10 mouse cellular contexts compared by ENCODE assay signal in genomic region chr15:96951783-96952182, GRCm38 (mm10).
A peak's percentile ranks its signal among the peaks of the same experiment; 100 is the strongest.
DNase-seq lines count a peak whose midpoint lies in the region; ATAC-seq and TF ChIP-seq lines count a peak whose summit lies in the region.
"Had no signal": no experiment of that assay in that cellular context is flagged by ENCODE, and none has a peak within 500 bp of the region (broad histone marks: within the 10 kb centered on the region; RNA-seq: fewer than 3 reads in every experiment).

No protein-coding gene starts in this region.

- H3K27me3 ChIP-seq in limb, embryonic 11.5 days (ENCODE audit: control insufficient read depth, insufficient read depth, low read length) = no peaks in the 10 kb centered on the region
- no peaks in the 10 kb centered on the region for H3K27me3 ChIP-seq in limb, embryonic 10.5 days (ENCODE audit: low read depth, poor library complexity, severe bottlenecking)
- H3K27me3 ChIP-seq in CH12.LX (replicated peaks) = no peaks in the 10 kb centered on the region
- H3K27me3 ChIP-seq in midbrain, embryonic 14.5 days (ENCODE audit: control insufficient read depth, insufficient read depth, low read length) = no peaks in the 10 kb centered on the region
- no peaks in the 10 kb centered on the region for H3K27me3 ChIP-seq in forebrain, embryonic 11.5 days (ENCODE audit: control insufficient read depth, insufficient read depth, low read length)
- H3K27me3 ChIP-seq: forebrain, embryonic 12.5 days; stomach, embryonic 15.5 days had no signal

- peak; percentile 43 for DNase-seq in limb, embryonic 11.5 days (ENCODE audit: low spot score)
- DNase-seq in limb, embryonic 10.5 days (ENCODE audit: low spot score) = no peak
- DNase-seq in CH12.LX (ENCODE audit: extremely low read depth) (peak; percentile 36), NIH3T3 (ENCODE audit: low read depth) (peak; percentile 25)
- peak; percentile 75 for DNase-seq in midbrain, embryonic 14.5 days
- DNase-seq in yolk sac, embryonic 10.5 days (ENCODE audit: low spot score) = no peak
- no peak for DNase-seq in forebrain, embryonic 11.5 days (ENCODE audit: low spot score)
- DNase-seq: cerebellum, postnatal 36 days had no signal

- H3K9me3 ChIP-seq in limb, embryonic 11.5 days (ENCODE audit: control insufficient read depth, low read length) = no peaks in the 10 kb centered on the region
- H3K9me3 ChIP-seq in limb, embryonic 10.5 days (replicated peaks) = no peaks in the 10 kb centered on the region
- H3K9me3 ChIP-seq in CH12.LX (replicated peaks; ENCODE audit: low read length) = no peaks in the 10 kb centered on the region
- H3K9me3 ChIP-seq in midbrain, embryonic 14.5 days (ENCODE audit: control insufficient read depth, low read length) = no peaks in the 10 kb centered on the region
- H3K9me3 ChIP-seq in forebrain, embryonic 11.5 days (ENCODE audit: control insufficient read depth, low read length) = no peaks in the 10 kb centered on the region
- H3K9me3 ChIP-seq: forebrain, embryonic 12.5 days; stomach, embryonic 15.5 days had no signal

- no peaks in the 10 kb centered on the region for H3K36me3 ChIP-seq in limb, embryonic 11.5 days (ENCODE audit: control insufficient read depth, insufficient read depth, low read length)
- H3K36me3 ChIP-seq in limb, embryonic 10.5 days = no peaks in the 10 kb centered on the region
- H3K36me3 ChIP-seq in CH12.LX (replicated peaks in 1 of 2; ENCODE audit: control insufficient read depth in 1 of 2, insufficient read depth in 1 of 2, low read length in 1 of 2) = no peaks in the 10 kb centered on the region
- no peaks in the 10 kb centered on the region for H3K36me3 ChIP-seq in midbrain, embryonic 14.5 days (ENCODE audit: control insufficient read depth, insufficient read depth, low read length)
- H3K36me3 ChIP-seq in forebrain, embryonic 11.5 days (ENCODE audit: control insufficient read depth, insufficient read depth, low read length) = no peaks in the 10 kb centered on the region
- H3K36me3 ChIP-seq: forebrain, embryonic 12.5 days; stomach, embryonic 15.5 days had no signal

- peak; percentile 18 for TF ChIP-seq RAD21 in CH12.LX (IDR thresholded peaks at IDR 0.05; ENCODE audit: low read depth, low read length)

- WGBS in limb, embryonic 11.5 days = 66% methylated on average over 5 of the region's 5 CpGs
- 61% methylated on average over 5 of the region's 5 CpGs for WGBS in limb, embryonic 10.5 days
- WGBS in midbrain, embryonic 14.5 days = 53% methylated on average over 5 of the region's 5 CpGs
- 39% methylated on average over 5 of the region's 5 CpGs for WGBS in forebrain, embryonic 11.5 days

- H3K4me3 ChIP-seq in limb, embryonic 11.5 days (ENCODE audit: low read depth, low read length) = no peak overlapping the region
- no peak overlapping the region for H3K4me3 ChIP-seq in limb, embryonic 10.5 days
- no peak overlapping the region for H3K4me3 ChIP-seq in CH12.LX (replicated peaks in 1 of 3; ENCODE audit: low read depth in 2 of 3, low read length in 2 of 3, poor library complexity in 1 of 3)
- H3K4me3 ChIP-seq in midbrain, embryonic 14.5 days (replicated peaks; ENCODE audit: low read depth, low read length) = no peak overlapping the region
- no peak overlapping the region for H3K4me3 ChIP-seq in forebrain, embryonic 11.5 days (ENCODE audit: low read depth, low read length)
- H3K4me3 ChIP-seq: forebrain, embryonic 12.5 days; stomach, embryonic 15.5 days had no signal

- in situ Hi-C loops in CH12.LX (cut with MboI; ENCODE audit: low pct_ligation_motif_present, low pct_unique_long_range_greater_than_20kb, low sequenced_read_pairs) = no loop called here

- TF ChIP-seq EP300 in CH12.LX (IDR thresholded peaks at IDR 0.05; ENCODE audit: low read length) = no peak

- peaks cover 7% of the 10 kb centered on the region; the same call in 1 of the 2 replicates for H3K4me1 ChIP-seq in limb, embryonic 11.5 days (ENCODE audit: control insufficient read depth, insufficient read depth, low read length)
- peaks cover 11% of the 10 kb centered on the region for H3K4me1 ChIP-seq in limb, embryonic 10.5 days
- peaks cover 4 to 21% of the 10 kb centered on the region in 2 experiments for H3K4me1 ChIP-seq in CH12.LX (ENCODE audit: control insufficient read depth in 1 of 2, insufficient read depth in 2 of 2)
- H3K4me1 ChIP-seq in midbrain, embryonic 14.5 days (ENCODE audit: control insufficient read depth, insufficient read depth, low read length) = peaks cover 11% of the 10 kb centered on the region; the same call in 1 of the 2 replicates
- no peaks in the 10 kb centered on the region for H3K4me1 ChIP-seq in forebrain, embryonic 11.5 days (replicated peaks; ENCODE audit: control insufficient read depth, insufficient read depth, low read length)
- H3K4me1 ChIP-seq: stomach, embryonic 15.5 days had no signal

- H3K79me2 ChIP-seq in CH12.LX (replicated peaks; ENCODE audit: control insufficient read depth, extremely low read depth, insufficient read depth, poor library complexity, severe bottlenecking) = no peaks in the 10 kb centered on the region

- TF ChIP-seq POLR2A in CH12.LX (IDR thresholded peaks at IDR 0.05; ENCODE audit: low read depth, low read length) = no peak

- no peak overlapping the region for H3K9ac ChIP-seq in limb, embryonic 11.5 days (ENCODE audit: low read length)
- H3K9ac ChIP-seq in CH12.LX (ENCODE audit: insufficient read depth, low read depth) = peak overlapping the region; percentile 13; the same call in 1 of the 2 replicates
- H3K9ac ChIP-seq in midbrain, embryonic 14.5 days (replicated peaks; ENCODE audit: low read length) = no peak overlapping the region
- no peak overlapping the region for H3K9ac ChIP-seq in forebrain, embryonic 11.5 days (ENCODE audit: low read length)
- H3K9ac ChIP-seq: forebrain, embryonic 12.5 days; stomach, embryonic 15.5 days had no signal

- ATAC-seq in limb, embryonic 11.5 days (ENCODE audit: insufficient number of reproducible peaks, low FRiP score, low TSS enrichment, low read depth) = no peak
- ATAC-seq in midbrain, embryonic 14.5 days (ENCODE audit: low FRiP score, low TSS enrichment) = no peak
- ATAC-seq in forebrain, embryonic 11.5 days (replicated peaks; ENCODE audit: low FRiP score) = no peak

- no peak overlapping the region for H3K4me2 ChIP-seq in limb, embryonic 11.5 days (ENCODE audit: low read depth, severe bottlenecking)
- H3K4me2 ChIP-seq in CH12.LX (ENCODE audit: insufficient read depth, low read depth, poor library complexity, severe bottlenecking) = no peak overlapping the region
- no peak overlapping the region for H3K4me2 ChIP-seq in midbrain, embryonic 14.5 days (ENCODE audit: low read length)
- H3K4me2 ChIP-seq in forebrain, embryonic 11.5 days (ENCODE audit: low read depth, low read length, severe bottlenecking) = no peak overlapping the region
- H3K4me2 ChIP-seq: forebrain, embryonic 12.5 days; stomach, embryonic 15.5 days had no signal

- dilution Hi-C loops in CH12.LX (cut with MboI; ENCODE audit: extremely low pct_ligation_motif_present, extremely low pct_unique_long_range_greater_than_20kb, low sequenced_read_pairs) = no loop called here

- peak; percentile 32 to 72; a peak in 3 of 4 replicates for TF ChIP-seq CTCF in CH12.LX (conservative IDR thresholded peaks at IDR 0.05 in 1 of 2, IDR thresholded peaks at IDR 0.05 in 1 of 2; ENCODE audit: low read depth in 2 of 2, low read length in 2 of 2)

- no peak overlapping the region for H3K27ac ChIP-seq in limb, embryonic 11.5 days (replicated peaks; ENCODE audit: low read depth, low read length)
- no peak overlapping the region for H3K27ac ChIP-seq in limb, embryonic 10.5 days
- H3K27ac ChIP-seq in CH12.LX (ENCODE audit: insufficient read depth, low read depth) = no peak overlapping the region
- H3K27ac ChIP-seq in midbrain, embryonic 14.5 days (replicated peaks; ENCODE audit: low read depth, low read length) = no peak overlapping the region
- no peak overlapping the region for H3K27ac ChIP-seq in forebrain, embryonic 11.5 days (ENCODE audit: low read depth, low read length)
- H3K27ac ChIP-seq: forebrain, embryonic 12.5 days; stomach, embryonic 15.5 days had no signal

TF ChIP-seq in CH12.LX, 34 proteins besides CTCF, POLR2A, EP300 and RAD21:
- TF ChIP-seq NELFE (IDR thresholded peaks at IDR 0.05; ENCODE audit: low read depth, low read length) = no peak
- TF ChIP-seq MEF2A (IDR thresholded peaks at IDR 0.05; ENCODE audit: borderline replicate concordance, low read depth, low read length) = no peak
- peak; percentile 36; the same call in 1 of the 2 replicates for TF ChIP-seq SMC3 (IDR thresholded peaks at IDR 0.05; ENCODE audit: low read depth, low read length)
- TF ChIP-seq ZKSCAN1 (IDR thresholded peaks at IDR 0.05; ENCODE audit: borderline replicate concordance, low read depth, low read length) = no peak
- peak; percentile 36; the same call in 1 of the 2 replicates for TF ChIP-seq ZNF384 (IDR thresholded peaks at IDR 0.05; ENCODE audit: low read depth, low read length)
- no peak for TF ChIP-seq MYC (IDR thresholded peaks at IDR 0.05; ENCODE audit: low read depth, low read length)
- TF ChIP-seq KAT2A (IDR thresholded peaks at IDR 0.05; ENCODE audit: insufficient replicate concordance, low read length) = no peak
- peak; percentile 51; the same call in 1 of the 2 replicates for TF ChIP-seq USF2 (conservative IDR thresholded peaks at IDR 0.05; ENCODE audit: low read depth, low read length)
- 0 out of 2 replicates have a peak, but pooled peaks have one; percentile 44 for TF ChIP-seq BHLHE40 (IDR thresholded peaks at IDR 0.05; ENCODE audit: low read depth, low read length)
- TF ChIP-seq CHD1 (IDR thresholded peaks at IDR 0.05; ENCODE audit: low read depth, low read length) = 0 out of 2 replicates have a peak, but pooled peaks have one; percentile 50
- peak; percentile 69 for TF ChIP-seq USF1 (IDR thresholded peaks at IDR 0.05; ENCODE audit: low read depth, low read length)

Comparison
In these comparisons a context has a peak if more than half of its experiments do, and no peak if none do; other contexts are left out.
1. DNase-seq: peak in limb, embryonic 11.5 days (single experiment), CH12.LX (single experiment), NIH3T3 (single experiment) and midbrain, embryonic 14.5 days (single experiment); none in limb, embryonic 10.5 days (single experiment), yolk sac, embryonic 10.5 days (single experiment) and forebrain, embryonic 11.5 days (single experiment).